Mouse (Mus musculus): ENCODE measurements around the gene Tulp2. TPM values are rescaled to one million over a fixed set of nuclear protein-coding genes. Genes with fewer than 3 reads are reported as not detected.
A peak's percentile ranks its signal among the peaks of the same experiment; 100 is the strongest.

The Tulp2 gene
- polyA plus RNA-seq, 1 experiment from 2014 or later: 0.87 TPM

- ATAC-seq (ENCODE audit: insufficient number of reproducible peaks, low FRiP score): peak; percentile 66
- H3K27me3 ChIP-seq (replicated peaks): no peaks in the 10 kb centered on the region
- H3K9ac ChIP-seq: peak overlapping the region; percentile 72
- H3K4me3 ChIP-seq: peak overlapping the region; percentile 62
- peak overlapping the region; percentile 95 for H3K4me2 ChIP-seq
- no peaks in the 10 kb centered on the region for H3K36me3 ChIP-seq
- no peak overlapping the region for H3K27ac ChIP-seq (ENCODE audit: poor library complexity, severe bottlenecking)
- no peaks in the 10 kb centered on the region for H3K9me3 ChIP-seq (replicated peaks)
- WGBS: 3% methylated on average over 28 of the region's 29 CpGs
- H3K4me1 ChIP-seq (replicated peaks): peaks cover 9% of the 10 kb centered on the region
These were observed 56.7 kb downstream of the Tulp2 start for GRCm38 (mm10) chr7:45538163-45539041.

DNA sequence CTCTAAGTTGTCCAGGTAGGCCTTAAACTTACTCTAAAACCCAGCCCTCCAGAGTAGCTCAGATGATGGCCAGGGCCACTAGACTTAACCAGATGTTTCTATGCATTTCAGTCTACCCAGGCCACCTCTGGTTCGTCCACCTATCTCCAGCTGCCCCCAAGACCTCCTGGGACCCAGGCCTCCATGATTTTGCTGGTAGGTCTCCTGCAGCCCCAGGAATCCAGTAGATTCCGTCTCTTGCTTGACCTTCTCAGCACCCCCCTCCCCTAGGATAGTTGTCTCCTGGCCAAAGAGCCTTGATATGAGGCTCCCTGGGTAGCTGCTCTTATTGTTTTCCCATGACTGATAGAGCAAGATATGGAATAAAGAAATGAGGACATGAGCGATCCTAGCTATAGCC lies 57.4 kb downstream of the Tulp2 start:
- Histone ChIP-seq H3K27me3 (replicated peaks) (no peaks in the 10 kb centered on the region), H3K36me3 (no peaks in the 10 kb centered on the region), H3K9me3 (replicated peaks) (no peaks in the 10 kb centered on the region), H3K4me1 (replicated peaks) (peaks cover 9% of the 10 kb centered on the region), H3K9ac (no peak overlapping the region), H3K4me3 (no peak overlapping the region), H3K27ac (ENCODE audit: poor library complexity, severe bottlenecking) (no peak overlapping the region), H3K4me2 (no peak overlapping the region)
- WGBS: 75% methylated on average over 3 of the region's 3 CpGs
- no peak for ATAC-seq (ENCODE audit: insufficient number of reproducible peaks, low FRiP score)

- H3K9me3 ChIP-seq (replicated peaks): no peaks in the 10 kb centered on the region; the same call in 1 of the 2 replicates
- WGBS: 72% methylated on average over 2 of the region's 2 CpGs
- no peak overlapping the region for H3K4me2 ChIP-seq
- no peaks in the 10 kb centered on the region for H3K27me3 ChIP-seq (replicated peaks)
- no peak overlapping the region for H3K4me3 ChIP-seq
- H3K9ac ChIP-seq: no peak overlapping the region
- H3K4me1 ChIP-seq (replicated peaks): peaks cover 9% of the 10 kb centered on the region
- ATAC-seq (ENCODE audit: insufficient number of reproducible peaks, low FRiP score): no peak
- no peaks in the 10 kb centered on the region for H3K36me3 ChIP-seq
- H3K27ac ChIP-seq (ENCODE audit: poor library complexity, severe bottlenecking): no peak overlapping the region
These were observed 58.5 kb downstream of the Tulp2 start for GRCm38 (mm10) chr7:45540213-45540612.

- H3K4me3 ChIP-seq: no peak overlapping the region
- H3K27ac ChIP-seq (ENCODE audit: poor library complexity, severe bottlenecking): no peak overlapping the region
- no peaks in the 10 kb centered on the region for H3K36me3 ChIP-seq
- 84% methylated on average over 1 of the region's 1 CpGs for WGBS
- H3K27me3 ChIP-seq (replicated peaks): no peaks in the 10 kb centered on the region
- H3K4me2 ChIP-seq: no peak overlapping the region
- H3K9me3 ChIP-seq (replicated peaks): no peaks in the 10 kb centered on the region; the same call in 1 of the 2 replicates
- H3K9ac ChIP-seq: no peak overlapping the region
- H3K4me1 ChIP-seq (replicated peaks): no peaks in the 10 kb centered on the region
- ATAC-seq (ENCODE audit: insufficient number of reproducible peaks, low FRiP score): no peak
These were observed 62.8 kb downstream of the Tulp2 start for GRCm38 (mm10) chr7:45544525-45544924.

DNA sequence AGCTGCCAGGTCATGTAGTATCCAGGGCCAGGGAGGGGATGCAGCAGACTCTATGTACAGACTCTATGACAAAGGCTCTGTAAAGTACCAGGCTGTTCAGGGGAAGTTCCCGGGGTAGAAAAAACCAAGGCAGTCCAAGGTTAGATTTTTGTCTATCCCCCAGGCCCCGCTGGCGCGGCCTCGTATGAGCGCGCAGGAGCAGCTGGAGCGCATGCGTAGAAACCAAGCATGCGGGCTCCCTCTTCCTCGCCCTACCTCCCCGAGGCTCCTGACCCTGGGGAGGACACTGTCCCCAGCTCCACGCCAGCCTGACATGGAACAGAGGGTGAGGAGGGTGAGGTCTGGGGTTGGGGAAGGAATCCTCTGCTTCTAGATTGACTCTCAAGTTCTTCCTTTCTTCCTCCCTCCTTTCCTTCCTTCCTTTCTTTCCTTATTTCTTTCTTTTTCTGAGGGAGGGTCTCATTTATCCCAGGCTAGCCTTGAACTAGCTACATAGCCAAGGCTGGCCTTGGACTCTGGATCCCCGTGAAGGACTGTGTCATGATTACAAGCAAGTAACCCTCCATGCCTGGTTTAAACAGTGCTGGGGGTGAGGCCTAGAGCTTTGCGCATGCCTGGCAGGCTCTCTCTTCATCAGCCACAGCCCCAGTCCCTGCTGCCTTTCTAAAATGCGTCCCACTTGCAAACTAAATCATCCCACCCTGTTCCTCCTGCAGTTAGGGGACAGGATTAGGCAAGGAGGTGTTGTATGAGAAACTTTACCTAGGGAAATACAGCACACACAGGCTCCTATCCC lies 68.2 kb downstream of the Tulp2 start:
- no peaks in the 10 kb centered on the region for H3K9me3 ChIP-seq (replicated peaks)
- H3K4me2 ChIP-seq: no peak overlapping the region
- no peak for ATAC-seq (ENCODE audit: insufficient number of reproducible peaks, low FRiP score)
- no peaks in the 10 kb centered on the region for H3K36me3 ChIP-seq
- H3K27ac ChIP-seq (ENCODE audit: poor library complexity, severe bottlenecking): no peak overlapping the region
- H3K27me3 ChIP-seq (replicated peaks): 0 out of 2 replicates have a peak, but pooled peaks cover 3% of the 10 kb centered on the region
- H3K4me1 ChIP-seq (replicated peaks): 0 out of 2 replicates have a peak, but pooled peaks cover 12% of the 10 kb centered on the region
- no peak overlapping the region for H3K4me3 ChIP-seq
- H3K9ac ChIP-seq: no peak overlapping the region
- 88% methylated on average over 16 of the region's 16 CpGs for WGBS

- H3K4me3 ChIP-seq: no peak overlapping the region
- no peak overlapping the region for H3K4me2 ChIP-seq
- no peak overlapping the region for H3K27ac ChIP-seq (ENCODE audit: poor library complexity, severe bottlenecking)
- H3K9me3 ChIP-seq (replicated peaks): no peaks in the 10 kb centered on the region
- no peak overlapping the region for H3K9ac ChIP-seq
- 72% methylated on average over 11 of the region's 11 CpGs for WGBS
- H3K27me3 ChIP-seq (replicated peaks): 0 out of 2 replicates have a peak, but pooled peaks cover 3% of the 10 kb centered on the region
- 0 out of 2 replicates have a peak, but pooled peaks cover 13% of the 10 kb centered on the region for H3K4me1 ChIP-seq (replicated peaks)
- no peaks in the 10 kb centered on the region for H3K36me3 ChIP-seq
- no peak for ATAC-seq (ENCODE audit: insufficient number of reproducible peaks, low FRiP score)
These were observed 69.3 kb downstream of the Tulp2 start for GRCm38 (mm10) chr7:45550821-45551511.

DNA sequence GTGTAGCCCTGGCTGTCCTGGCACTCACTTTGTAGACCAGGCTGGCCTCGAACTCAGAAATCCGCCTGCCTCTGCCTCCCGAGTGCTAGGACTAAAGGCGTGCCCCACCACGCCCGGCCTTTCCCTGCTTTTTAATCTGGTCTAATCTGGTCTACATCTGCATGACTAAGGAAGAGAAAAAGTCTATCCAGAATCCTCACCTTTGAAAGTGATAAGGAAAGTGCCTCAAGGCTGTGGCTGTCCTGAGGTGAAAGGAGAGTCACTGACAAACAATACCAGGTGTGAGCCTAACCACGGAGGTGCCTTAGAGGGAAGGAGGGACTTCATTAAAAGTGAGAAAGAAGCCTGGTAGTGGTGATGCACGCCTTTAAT lies 69.8 kb downstream of the Tulp2 start:
- Histone ChIP-seq H3K4me3 (no peak overlapping the region), H3K27me3 (replicated peaks) (0 out of 2 replicates have a peak, but pooled peaks cover 3% of the 10 kb centered on the region), H3K27ac (ENCODE audit: poor library complexity, severe bottlenecking) (no peak overlapping the region), H3K9ac (no peak overlapping the region), H3K4me2 (no peak overlapping the region), H3K9me3 (replicated peaks) (no peaks in the 10 kb centered on the region), H3K4me1 (replicated peaks) (0 out of 2 replicates have a peak, but pooled peaks cover 14% of the 10 kb centered on the region), H3K36me3 (no peaks in the 10 kb centered on the region)
- WGBS: 73% methylated on average over 8 of the region's 8 CpGs
- ATAC-seq (ENCODE audit: insufficient number of reproducible peaks, low FRiP score): no peak

GRCm38 (mm10) chr7:45553519-45553918 lies 71.8 kb downstream of the Tulp2 start:
- WGBS: 50% methylated on average over 8 of the region's 8 CpGs
- H3K9ac ChIP-seq: no peak overlapping the region
- no peaks in the 10 kb centered on the region for H3K36me3 ChIP-seq
- 0 out of 2 replicates have a peak, but pooled peaks cover 14% of the 10 kb centered on the region for H3K4me1 ChIP-seq (replicated peaks)
- H3K9me3 ChIP-seq (replicated peaks): no peaks in the 10 kb centered on the region
- H3K27ac ChIP-seq (ENCODE audit: poor library complexity, severe bottlenecking): no peak overlapping the region
- no peak overlapping the region for H3K4me2 ChIP-seq
- ATAC-seq (ENCODE audit: insufficient number of reproducible peaks, low FRiP score): no peak; the same call in 1 of the 2 replicates
- 0 out of 2 replicates have a peak, but pooled peaks cover 3% of the 10 kb centered on the region for H3K27me3 ChIP-seq (replicated peaks)
- no peak overlapping the region for H3K4me3 ChIP-seq

GRCm38 (mm10) chr7:45553990-45554389 lies 72.3 kb downstream of the Tulp2 start:
- Histone ChIP-seq H3K27ac (ENCODE audit: poor library complexity, severe bottlenecking) (no peak overlapping the region), H3K4me3 (no peak overlapping the region), H3K9ac (no peak overlapping the region), H3K27me3 (replicated peaks) (0 out of 2 replicates have a peak, but pooled peaks cover 3% of the 10 kb centered on the region), H3K4me1 (replicated peaks) (peaks cover 14% of the 10 kb centered on the region; the same call in 1 of the 2 replicates), H3K36me3 (no peaks in the 10 kb centered on the region), H3K9me3 (replicated peaks) (no peaks in the 10 kb centered on the region), H3K4me2 (no peak overlapping the region)
- 86% methylated on average over 2 of the region's 2 CpGs for WGBS
- ATAC-seq (ENCODE audit: insufficient number of reproducible peaks, low FRiP score): no peak

- H3K4me1 ChIP-seq (replicated peaks): peaks cover 14% of the 10 kb centered on the region; the same call in 1 of the 2 replicates
- no peak within 1 kb of the TSS for H3K4me2 ChIP-seq
- WGBS: 45% methylated on average over 8 of the region's 8 CpGs
- ATAC-seq (ENCODE audit: insufficient number of reproducible peaks, low FRiP score): no peak
- no peak within 1 kb of the TSS for H3K27ac ChIP-seq (ENCODE audit: poor library complexity, severe bottlenecking)
- no peak within 1 kb of the TSS for H3K4me3 ChIP-seq
- 0 out of 2 replicates have a peak, but pooled peaks cover 3% of the 10 kb centered on the region for H3K27me3 ChIP-seq (replicated peaks)
- H3K9ac ChIP-seq: 0 out of 2 replicates have a peak within 1 kb of the TSS, but pooled peaks have one; percentile 32
- no peaks in the 10 kb centered on the region for H3K36me3 ChIP-seq
- no peaks in the 10 kb centered on the region for H3K9me3 ChIP-seq (replicated peaks)
These were observed 73.1 kb downstream of the Tulp2 start, which contains the start of gene Hsd17b14 for GRCm38 (mm10) chr7:45554744-45555143. Hsd17b14 (plus strand) TSS chr7:45554893.

Measured in heart, embryonic 12.5 days (tissue).